Mouse (Mus musculus) cortical plate, adult 2 months (tissue): ENCODE results near the gene Cdip1.

Experiments
- CTCF ChIP-seq: fragments of 200-500 bp; IDR thresholded peaks from 2 replicates; pipeline ENCODE4 v1.5.1; 2011; ENCODE audit warnings: mild to moderate bottlenecking, control low read depth, low read length; ENCODE audit not compliant: insufficient read depth; ENCODE audit errors: extremely low read depth
- POLR2A ChIP-seq: fragments of 200-500 bp; IDR thresholded peaks from 2 replicates; pipeline ENCODE4 v1.6.1; 2011; ENCODE audit warnings: mild to moderate bottlenecking, low read length, control low read depth; ENCODE audit not compliant: insufficient read depth; ENCODE audit errors: extremely low read depth

- TF ChIP-seq POLR2A (no peak), CTCF (no peak)
Observed at GRCm38 (mm10) chr16:4742186-4742585, 47.9 kb downstream of the Cdip1 start.
